Mouse (Mus musculus) brain, embryonic 14.5 days (tissue): Measurements from ENCODE around the gene Adgra1. TPM values are rescaled to one million over a fixed set of nuclear protein-coding genes. Genes with fewer than 3 reads are reported as not detected.

Experiments used
- DNase-seq: peaks from one replicate; pipeline ENCODE4 v3.0.0-alpha.2; 2011; ENCODE audit warnings: low read depth
- CTCF ChIP-seq: fragments of 200-500 bp; IDR thresholded peaks from 2 replicates; pipeline ENCODE4 v1.5.1; 2012; ENCODE audit warnings: inconsistent platforms, mild to moderate bottlenecking, moderate library complexity, borderline replicate concordance; ENCODE audit not compliant: insufficient read depth, insufficient read length; ENCODE audit errors: extremely low read depth
- POLR2A ChIP-seq: fragments of 200-500 bp; IDR thresholded peaks from 2 replicates; pipeline ENCODE4 v1.6.1; 2012; ENCODE audit warnings: mild to moderate bottlenecking, inconsistent platforms, borderline replicate concordance; ENCODE audit not compliant: poor library complexity, insufficient read depth, insufficient read length, severe bottlenecking; ENCODE audit errors: extremely low read depth
- polyA plus RNA-seq: library from polyadenylated mRNA; depleted of rRNA; stranded (reverse); fragments of >200 nt; gene quantifications from 2 replicates; pipeline ENCODE4 v1.2.3, GENCODE M21; 2012; rRNA removed

Adgra1 gene
- polyA plus RNA-seq, 1 experiment: 13.4 TPM

- DNase-seq: no peak
- TF ChIP-seq POLR2A (no peak), CTCF (no peak)
Measured at GRCm38 (mm10) chr7:139915646-139916257, 81.8 kb downstream of the Adgra1 start.

- DNase-seq: peak; percentile 51
- TF ChIP-seq CTCF (peak; percentile 17; the same call in 1 of the 2 replicates), POLR2A (no peak)
Measured at GRCm38 (mm10) chr7:139916345-139916744, 82.4 kb downstream of the Adgra1 start.

GRCm38 (mm10) chr7:139918262-139918661 is 84.3 kb downstream of the Adgra1 start:
- TF ChIP-seq CTCF (no peak), POLR2A (no peak)
- no peak for DNase-seq

Other genes starting within 250 kb of the Adgra1 start
- 3.4 and 4.6 TPM in 2 replicates for gene Cfap46, start 150.4 kb upstream of the Adgra1 start, polyA plus RNA-seq
- 17.0 and 33.3 TPM in 2 replicates for gene Kndc1, start 60.5 kb downstream of the Adgra1 start, polyA plus RNA-seq
- not detected in 2 replicates for gene Utf1, start 109.6 kb downstream of the Adgra1 start, polyA plus RNA-seq
- 0.55 and 0.76 TPM in 2 replicates for gene 6430531B16Rik, start 144.6 kb downstream of the Adgra1 start, polyA plus RNA-seq
- gene Adam8, start 158.4 kb downstream of the Adgra1 start, polyA plus RNA-seq: 12.7 and 14.7 TPM in 2 replicates
- gene Zfp511, start 202.2 kb downstream of the Adgra1 start, polyA plus RNA-seq: 88.0 and 121 TPM in 2 replicates
- 70.3 and 76.2 TPM in 2 replicates for gene Tubgcp2, start 202.5 kb downstream of the Adgra1 start, polyA plus RNA-seq
- 1.3 and 4.0 TPM in 2 replicates for gene Msx3, start 214.9 kb downstream of the Adgra1 start, polyA plus RNA-seq
- gene Caly, start 248.4 kb downstream of the Adgra1 start, polyA plus RNA-seq: 146 and 172 TPM in 2 replicates